Mouse (Mus musculus): ENCODE data around the gene Vps13d. TPM values are rescaled to one million over a fixed set of nuclear protein-coding genes. Genes with fewer than 3 reads are reported as not detected.

Gene Vps13d
- total and polyA plus RNA-seq, 3 experiments = 9.4 to 9.8 (median 9.7) TPM

DNA sequence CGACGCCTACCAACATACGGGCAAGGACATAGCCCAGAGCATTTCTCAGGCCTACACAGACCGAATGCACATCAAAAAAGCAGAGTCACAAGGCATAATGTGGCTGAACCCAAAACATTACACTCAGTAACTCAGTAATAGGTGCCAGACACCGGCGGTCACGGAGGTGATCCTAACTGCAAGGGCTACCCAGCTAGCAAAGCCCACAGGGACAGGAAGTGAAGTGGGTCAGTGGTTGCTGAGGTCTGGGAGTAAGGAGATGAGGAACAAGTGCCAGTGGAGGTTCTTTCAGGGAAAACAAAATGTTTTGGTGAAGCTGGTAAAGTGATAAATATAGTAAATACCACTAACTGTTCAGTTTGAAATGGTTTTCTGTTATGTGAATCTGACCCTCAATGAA is 121.1 kb downstream of the Vps13d start:
- Histone ChIP-seq H3K9me3 (replicated peaks; ENCODE audit: low read length) (no peaks in the 10 kb centered on the region), H3K79me2 (replicated peaks; ENCODE audit: control insufficient read depth, extremely low read depth, insufficient read depth, poor library complexity, severe bottlenecking) (no peaks in the 10 kb centered on the region; the same call in 1 of the 2 replicates), H3K9ac (ENCODE audit: insufficient read depth, low read depth) (no peak overlapping the region), H3K4me1 (ENCODE audit: control insufficient read depth in 1 of 2, insufficient read depth in 2 of 2) (no peaks in the 10 kb centered on the region), H3K27me3 (replicated peaks) (no peaks in the 10 kb centered on the region), H3K27ac (ENCODE audit: insufficient read depth, low read depth) (no peak overlapping the region), H3K4me3 (replicated peaks in 1 of 3; ENCODE audit: low read depth in 2 of 3, low read length in 2 of 3, poor library complexity in 1 of 3) (no peak overlapping the region), H3K36me3 (replicated peaks in 1 of 2; ENCODE audit: control insufficient read depth in 1 of 2, insufficient read depth in 1 of 2, low read length in 1 of 2) (peaks cover 36 to 74% of the 10 kb centered on the region in 2 experiments), H3K4me2 (ENCODE audit: insufficient read depth, low read depth, poor library complexity, severe bottlenecking) (no peak overlapping the region)
- no peak for DNase-seq (ENCODE audit: extremely low read depth)
- TF ChIP-seq RAD21 (IDR thresholded peaks at IDR 0.05; ENCODE audit: low read depth, low read length) (no peak), CTCF (conservative IDR thresholded peaks at IDR 0.05 in 1 of 2, IDR thresholded peaks at IDR 0.05 in 1 of 2; ENCODE audit: low read depth in 2 of 2, low read length in 2 of 2) (no peak), ZKSCAN1 (IDR thresholded peaks at IDR 0.05; ENCODE audit: borderline replicate concordance, low read depth, low read length) (no peak), MAFK (IDR thresholded peaks at IDR 0.05; ENCODE audit: insufficient replicate concordance, low read length) (no peak), ELF1 (IDR thresholded peaks at IDR 0.05; ENCODE audit: low read depth, low read length) (no peak), USF1 (IDR thresholded peaks at IDR 0.05; ENCODE audit: low read depth, low read length) (no peak), MEF2A (IDR thresholded peaks at IDR 0.05; ENCODE audit: borderline replicate concordance, low read depth, low read length) (no peak), NRF1 (IDR thresholded peaks at IDR 0.05; ENCODE audit: low read depth, low read length) (no peak), TBP (conservative IDR thresholded peaks at IDR 0.05; ENCODE audit: low read depth, low read length) (no peak), RCOR1 (conservative IDR thresholded peaks at IDR 0.05; ENCODE audit: low read depth, low read length) (no peak), SMC3 (IDR thresholded peaks at IDR 0.05; ENCODE audit: low read depth, low read length) (no peak)
- dilution Hi-C loops (cut with MboI; ENCODE audit: extremely low pct_ligation_motif_present, extremely low pct_unique_long_range_greater_than_20kb, low sequenced_read_pairs) = no loop called here
- in situ Hi-C loops (cut with MboI; ENCODE audit: low pct_ligation_motif_present, low pct_unique_long_range_greater_than_20kb, low sequenced_read_pairs) = no loop called here

DNA sequence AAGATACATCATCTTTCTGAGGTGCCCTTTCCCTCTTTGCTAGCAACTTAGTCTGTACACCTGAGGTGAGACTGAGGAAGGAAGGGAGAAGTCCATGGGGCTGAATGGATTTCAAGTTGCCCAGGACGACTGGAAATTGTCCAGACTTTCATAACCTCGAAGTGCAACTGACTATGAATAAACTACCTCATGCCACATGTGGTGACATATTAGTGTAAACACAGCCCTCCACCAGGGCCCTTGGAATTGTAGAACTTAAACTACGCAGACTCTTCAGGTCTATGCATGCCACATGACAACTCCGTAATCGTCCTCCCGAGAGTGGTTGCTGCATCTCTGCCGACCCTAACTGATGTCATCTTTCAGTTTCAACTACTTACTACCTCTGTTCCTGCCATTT is 122.9 kb downstream of the Vps13d start:
- H3K4me1 ChIP-seq (ENCODE audit: control insufficient read depth in 1 of 2, insufficient read depth in 2 of 2) = no peaks in the 10 kb centered on the region
- no peaks in the 10 kb centered on the region for H3K27me3 ChIP-seq (replicated peaks)
- DNase-seq (ENCODE audit: extremely low read depth) = no peak
- H3K27ac ChIP-seq (ENCODE audit: insufficient read depth, low read depth) = no peak overlapping the region
- H3K9ac ChIP-seq (ENCODE audit: insufficient read depth, low read depth) = no peak overlapping the region
- no peak overlapping the region for H3K4me2 ChIP-seq (ENCODE audit: insufficient read depth, low read depth, poor library complexity, severe bottlenecking)
- no peak for TF ChIP-seq RAD21 (IDR thresholded peaks at IDR 0.05; ENCODE audit: low read depth, low read length)
- no peak for TF ChIP-seq NELFE (IDR thresholded peaks at IDR 0.05; ENCODE audit: low read depth, low read length)
- no peak for TF ChIP-seq ELF1 (IDR thresholded peaks at IDR 0.05; ENCODE audit: low read depth, low read length)
- no peak for TF ChIP-seq CTCF (conservative IDR thresholded peaks at IDR 0.05 in 1 of 2, IDR thresholded peaks at IDR 0.05 in 1 of 2; ENCODE audit: low read depth in 2 of 2, low read length in 2 of 2)
- no peak for TF ChIP-seq MAFK (IDR thresholded peaks at IDR 0.05; ENCODE audit: insufficient replicate concordance, low read length)
- TF ChIP-seq MAZ (IDR thresholded peaks at IDR 0.05; ENCODE audit: low read depth, low read length) = no peak
- TF ChIP-seq BHLHE40 (IDR thresholded peaks at IDR 0.05; ENCODE audit: low read depth, low read length) = no peak
- TF ChIP-seq NRF1 (IDR thresholded peaks at IDR 0.05; ENCODE audit: low read depth, low read length) = no peak
- TF ChIP-seq POLR2AphosphoS2 (IDR thresholded peaks at IDR 0.05; ENCODE audit: low read depth, low read length) = no peak
- no peak for TF ChIP-seq KAT2A (IDR thresholded peaks at IDR 0.05; ENCODE audit: insufficient replicate concordance, low read length)
- no peak for TF ChIP-seq IRF4 (IDR thresholded peaks at IDR 0.05; ENCODE audit: low read depth, low read length)
- TF ChIP-seq SIN3A (IDR thresholded peaks at IDR 0.05; ENCODE audit: low read length) = no peak
- no peak for TF ChIP-seq MXI1 (IDR thresholded peaks at IDR 0.05; ENCODE audit: low read depth, low read length)
- no peak for TF ChIP-seq ZKSCAN1 (IDR thresholded peaks at IDR 0.05; ENCODE audit: borderline replicate concordance, low read depth, low read length)
- TF ChIP-seq E2F4 (IDR thresholded peaks at IDR 0.05; ENCODE audit: insufficient replicate concordance, low read depth, low read length) = no peak
- TF ChIP-seq SMC3 (IDR thresholded peaks at IDR 0.05; ENCODE audit: low read depth, low read length) = no peak
- TF ChIP-seq CHD2 (IDR thresholded peaks at IDR 0.05; ENCODE audit: low read length) = no peak
- no peak for TF ChIP-seq MAX (IDR thresholded peaks at IDR 0.05; ENCODE audit: low read length)
- TF ChIP-seq USF2 (conservative IDR thresholded peaks at IDR 0.05; ENCODE audit: low read depth, low read length) = no peak
- no peak for TF ChIP-seq JUN (IDR thresholded peaks at IDR 0.05; ENCODE audit: insufficient read depth, low read depth, low read length)
- in situ Hi-C loops (cut with MboI; ENCODE audit: low pct_ligation_motif_present, low pct_unique_long_range_greater_than_20kb, low sequenced_read_pairs) = no loop called here
- H3K36me3 ChIP-seq (replicated peaks in 1 of 2; ENCODE audit: control insufficient read depth in 1 of 2, insufficient read depth in 1 of 2, low read length in 1 of 2) = peaks cover 36 to 71% of the 10 kb centered on the region in 2 experiments
- H3K79me2 ChIP-seq (replicated peaks; ENCODE audit: control insufficient read depth, extremely low read depth, insufficient read depth, poor library complexity, severe bottlenecking) = no peaks in the 10 kb centered on the region; the same call in 1 of the 2 replicates
- H3K4me3 ChIP-seq (replicated peaks in 1 of 3; ENCODE audit: low read depth in 2 of 3, low read length in 2 of 3, poor library complexity in 1 of 3) = no peak overlapping the region
- no peaks in the 10 kb centered on the region for H3K9me3 ChIP-seq (replicated peaks; ENCODE audit: low read length)
- dilution Hi-C loops (cut with MboI; ENCODE audit: extremely low pct_ligation_motif_present, extremely low pct_unique_long_range_greater_than_20kb, low sequenced_read_pairs) = no loop called here

Data from CH12.LX (cell line).